20 mouse cellular contexts compared by ENCODE assay signal in genomic region chr1:64859826-64860225, GRCm38 (mm10).
DNase-seq lines count a peak whose midpoint lies in the region; ATAC-seq and TF ChIP-seq lines count a peak whose summit lies in the region.
"Had no signal": no experiment of that assay in that cellular context is flagged by ENCODE, and none has a peak within 500 bp of the region (broad histone marks: within the 10 kb centered on the region; RNA-seq: fewer than 3 reads in every experiment).

No protein-coding gene starts in this region.

- no peak overlapping the region for H3K27ac ChIP-seq in lung, embryonic 14.5 days (ENCODE audit: low read depth)
- no peak overlapping the region for H3K27ac ChIP-seq in intestine, embryonic 15.5 days
- H3K27ac ChIP-seq in liver, postnatal 0 days (ENCODE audit: low read depth): no peak overlapping the region
- H3K27ac ChIP-seq: embryonic facial prominence, embryonic 13.5 days; forebrain, embryonic 15.5 days; hindbrain, embryonic 12.5 days; limb, embryonic 10.5 days; liver, embryonic 15.5 days; midbrain, embryonic 12.5 days; neural tube, embryonic 12.5 days had no signal

- 81% methylated on average over 5 of the region's 5 CpGs for WGBS in lung, embryonic 14.5 days
- 77% methylated on average over 5 of the region's 5 CpGs for WGBS in lung, adult 2 months
- WGBS in intestine, embryonic 15.5 days: 64% methylated on average over 5 of the region's 5 CpGs
- 59% methylated on average over 5 of the region's 5 CpGs for WGBS in liver, postnatal 0 days (ENCODE audit: insufficient replicate concordance)

- no peaks in the 10 kb centered on the region for H3K27me3 ChIP-seq in lung, embryonic 14.5 days (ENCODE audit: insufficient read depth, low read length)
- H3K27me3 ChIP-seq in intestine, embryonic 15.5 days (replicated peaks): no peaks in the 10 kb centered on the region
- no peaks in the 10 kb centered on the region for H3K27me3 ChIP-seq in liver, postnatal 0 days (ENCODE audit: insufficient read depth, low read length)
- H3K27me3 ChIP-seq: embryonic facial prominence, embryonic 13.5 days; forebrain, embryonic 15.5 days; hindbrain, embryonic 12.5 days; liver, embryonic 15.5 days; midbrain, embryonic 12.5 days; neural tube, embryonic 12.5 days had no signal

- TF ChIP-seq POLR2A in lung, adult 2 months (IDR thresholded peaks at IDR 0.05; ENCODE audit: borderline replicate concordance, extremely low read depth, low read depth, low read length): no peak

- no peak for TF ChIP-seq CTCF in lung, embryonic 14.5 days (IDR thresholded peaks at IDR 0.05; ENCODE audit: low read depth)
- TF ChIP-seq CTCF in lung, adult 2 months (IDR thresholded peaks at IDR 0.05; ENCODE audit: insufficient read depth, low read length): no peak
- no peak for TF ChIP-seq CTCF in liver, postnatal 0 days (IDR thresholded peaks at IDR 0.05; ENCODE audit: low read depth)

- no peak for TF ChIP-seq EP300 in liver, postnatal 0 days (IDR thresholded peaks at IDR 0.05; ENCODE audit: low read depth)

- no peaks in the 10 kb centered on the region for H3K9me3 ChIP-seq in lung, embryonic 14.5 days (ENCODE audit: low read depth, low read length)
- H3K9me3 ChIP-seq in intestine, embryonic 15.5 days: no peaks in the 10 kb centered on the region
- H3K9me3 ChIP-seq in liver, postnatal 0 days (ENCODE audit: low read length): no peaks in the 10 kb centered on the region
- H3K9me3 ChIP-seq: embryonic facial prominence, embryonic 13.5 days; forebrain, embryonic 15.5 days; hindbrain, embryonic 12.5 days; limb, embryonic 10.5 days; liver, embryonic 15.5 days; midbrain, embryonic 12.5 days; neural tube, embryonic 12.5 days had no signal

- DNase-seq in lung, embryonic 14.5 days: peak; percentile 23
- DNase-seq in lung, adult 2 months: no peak
- peak; percentile 81 for DNase-seq in kidney, adult 9 months
- DNase-seq in liver, postnatal 0 days: no peak
- no peak for DNase-seq in adrenal gland, adult 8-10 months
- DNase-seq: adrenal gland, postnatal 10 days; cerebellum, adult 9-10 months; gastrocnemius, postnatal 25 days; heart, postnatal 10 days; thymus, postnatal 14 days had no signal

- no peak; the same call in 1 of the 2 replicates for ATAC-seq in lung, embryonic 14.5 days (ENCODE audit: insufficient read depth)
- peak; percentile 90 for ATAC-seq in intestine, embryonic 15.5 days
- ATAC-seq in liver, postnatal 0 days: peak; percentile 62; the same call in 1 of the 2 replicates
- no peak for ATAC-seq in granulocyte monocyte progenitor cell, adult 5-6 weeks (replicated peaks; ENCODE audit: poor library complexity, severe bottlenecking)
- ATAC-seq: forebrain, embryonic 15.5 days had no signal

- no peaks in the 10 kb centered on the region for H3K36me3 ChIP-seq in lung, embryonic 14.5 days (ENCODE audit: insufficient read depth)
- H3K36me3 ChIP-seq in intestine, embryonic 15.5 days: no peaks in the 10 kb centered on the region
- no peaks in the 10 kb centered on the region for H3K36me3 ChIP-seq in liver, postnatal 0 days (replicated peaks; ENCODE audit: insufficient read depth, low read length)
- H3K36me3 ChIP-seq: embryonic facial prominence, embryonic 13.5 days; forebrain, embryonic 15.5 days; hindbrain, embryonic 12.5 days; limb, embryonic 10.5 days; liver, embryonic 15.5 days; midbrain, embryonic 12.5 days; neural tube, embryonic 12.5 days had no signal

- H3K4me1 ChIP-seq in lung, embryonic 14.5 days (ENCODE audit: insufficient read depth): no peaks in the 10 kb centered on the region
- no peaks in the 10 kb centered on the region for H3K4me1 ChIP-seq in lung, adult 2 months (ENCODE audit: control insufficient read depth, insufficient read depth, low read length)
- H3K4me1 ChIP-seq in intestine, embryonic 15.5 days (replicated peaks): no peaks in the 10 kb centered on the region
- no peaks in the 10 kb centered on the region for H3K4me1 ChIP-seq in liver, postnatal 0 days (ENCODE audit: insufficient read depth)
- H3K4me1 ChIP-seq: embryonic facial prominence, embryonic 13.5 days; forebrain, embryonic 15.5 days; liver, embryonic 15.5 days; neural tube, embryonic 12.5 days had no signal

- H3K4me3 ChIP-seq in lung, embryonic 14.5 days (ENCODE audit: low read depth, low read length): no peak overlapping the region
- no peak overlapping the region for H3K4me3 ChIP-seq in lung, adult 2 months (replicated peaks; ENCODE audit: extremely low read depth, low read depth, low read length)
- no peak overlapping the region for H3K4me3 ChIP-seq in intestine, embryonic 15.5 days (replicated peaks)
- H3K4me3 ChIP-seq in liver, postnatal 0 days (ENCODE audit: low read depth, low read length): no peak overlapping the region
- H3K4me3 ChIP-seq: embryonic facial prominence, embryonic 13.5 days; forebrain, embryonic 15.5 days; hindbrain, embryonic 12.5 days; limb, embryonic 10.5 days; liver, embryonic 15.5 days; midbrain, embryonic 12.5 days; neural tube, embryonic 12.5 days had no signal

- no peak overlapping the region for H3K4me2 ChIP-seq in lung, embryonic 14.5 days
- no peak overlapping the region for H3K4me2 ChIP-seq in intestine, embryonic 15.5 days (replicated peaks)
- no peak overlapping the region for H3K4me2 ChIP-seq in liver, postnatal 0 days (ENCODE audit: low read depth, low read length)
- H3K4me2 ChIP-seq: embryonic facial prominence, embryonic 13.5 days; forebrain, embryonic 15.5 days; heart, embryonic 11.5 days; hindbrain, embryonic 12.5 days; liver, embryonic 15.5 days; midbrain, embryonic 12.5 days; neural tube, embryonic 12.5 days had no signal

- no peak overlapping the region for H3K9ac ChIP-seq in lung, embryonic 14.5 days
- no peak overlapping the region for H3K9ac ChIP-seq in intestine, embryonic 15.5 days
- H3K9ac ChIP-seq in liver, postnatal 0 days (replicated peaks): no peak overlapping the region
- H3K9ac ChIP-seq: embryonic facial prominence, embryonic 13.5 days; forebrain, embryonic 15.5 days; hindbrain, embryonic 12.5 days; liver, embryonic 15.5 days; midbrain, embryonic 12.5 days; neural tube, embryonic 12.5 days had no signal

Comparison
In these comparisons a context has a peak if more than half of its experiments do, and no peak if none do; other contexts are left out.
1. DNase-seq: peak in lung, embryonic 14.5 days (single experiment) and kidney, adult 9 months (single experiment); none in lung, adult 2 months (single experiment), liver, postnatal 0 days (single experiment) and adrenal gland, adult 8-10 months (single experiment).
2. ATAC-seq: peak in intestine, embryonic 15.5 days (single experiment) and liver, postnatal 0 days (single experiment); none in lung, embryonic 14.5 days (single experiment) and granulocyte monocyte progenitor cell, adult 5-6 weeks (single experiment).